Mouse (Mus musculus) heart, embryonic 14.5 days (tissue): ENCODE measurements at regions not wholly inside any gene's neighbourhood (a gene's known extent, or its start where the extent isn't known, plus 50 kb on each side); places are given as distances from the start of the nearest gene placed in this dataset.
"Not testable (repeated sequence)": the region's sequence is repeated elsewhere in the genome, so short reads cannot be mapped to it uniquely, and the experiment has no call there.

Experiments
- ATAC-seq: fragments of 200-750 bp; cut with Nextera tagmentation; 2 replicates; pipeline ENCODE4 v1.8.0; 2017; ENCODE audit warnings: low read depth, moderate TSS enrichment; ENCODE audit not compliant: insufficient number of reproducible peaks, insufficient read depth, low FRiP score
- H3K27ac ChIP-seq, 2 experiments: fragments of 200-500 bp in 1 of 2; fragments of 300-500 bp in 1 of 2; sonication (generic) in 1 of 2; replicated peaks in 1 of 2; 2 replicates each; pipeline ENCODE4 v1.5.1; 2012 to 2014; ENCODE audit warnings: low read depth in 2 of 2, low read length in 2 of 2, control low read depth in 1 of 2, mild to moderate bottlenecking in 1 of 2, mixed read lengths in 1 of 2; ENCODE audit not compliant: control insufficient read depth in 1 of 2, insufficient read depth in 1 of 2
- H3K27me3 ChIP-seq: fragments of 300-500 bp; sonication (generic); 2 replicates; pipeline ENCODE4 v1.6.1; 2014; ENCODE audit warnings: mild to moderate bottlenecking, low read length, control low read depth; ENCODE audit not compliant: control insufficient read depth, insufficient read depth
- H3K36me3 ChIP-seq: fragments of 300-500 bp; sonication (generic); 2 replicates; pipeline ENCODE4 v1.6.1; 2014; ENCODE audit warnings: mild to moderate bottlenecking, control low read depth, low read length, mixed read lengths; ENCODE audit not compliant: control insufficient read depth, insufficient read depth
- H3K4me1 ChIP-seq, 2 experiments: fragments of 200-500 bp in 1 of 2; fragments of 300-500 bp in 1 of 2; sonication (generic) in 1 of 2; 2 replicates each; pipeline ENCODE4 v1.6.1; 2012 to 2014; ENCODE audit warnings: low read length in 2 of 2, control low read depth in 1 of 2, mixed read lengths in 1 of 2; ENCODE audit not compliant: control insufficient read depth in 2 of 2, insufficient read depth in 2 of 2
- H3K4me2 ChIP-seq: fragments of 300-500 bp; sonication (generic); 2 replicates; pipeline ENCODE4 v1.6.1; 2014; ENCODE audit warnings: mild to moderate bottlenecking, low read length
- H3K4me3 ChIP-seq, 2 experiments: fragments of 200-500 bp in 1 of 2; fragments of 300-500 bp in 1 of 2; sonication (generic) in 1 of 2; 2 replicates each; pipeline ENCODE4 v1.5.1; 2012 to 2014; ENCODE audit warnings: low read length in 2 of 2, mild to moderate bottlenecking in 2 of 2, control low read depth in 1 of 2, low read depth in 1 of 2, moderate library complexity in 1 of 2; ENCODE audit not compliant: control insufficient read depth in 1 of 2, insufficient read depth in 1 of 2
- H3K9ac ChIP-seq: fragments of 300-500 bp; sonication (generic); 2 replicates; pipeline ENCODE4 v1.6.1; 2014; ENCODE audit warnings: mild to moderate bottlenecking, low read length
- H3K9me3 ChIP-seq: fragments of 300-500 bp; sonication (generic); 2 replicates; pipeline ENCODE4 v1.6.1; 2016; ENCODE audit warnings: low read length, control low read depth; ENCODE audit not compliant: control insufficient read depth
- WGBS: fragments of 180-500 bp; shearing (Covaris S2); extraction: QIAGEN DNeasy Blood & Tissue Kit; methylation state at CpG from one replicate; pipeline ENCODE4 v1.1.7; 2014; 5-methylcytosine and 5-hydroxymethylcytosine counted together

- Histone ChIP-seq H3K4me1 (peaks cover 0 to 4% of the 10 kb centered on the region in 2 experiments; a peak in 2 of 4 replicates), H3K27ac (0 out of 4 replicates have a peak overlapping the region, but pooled peaks of 1 of the 2 experiments have one; percentile 14), H3K9me3 (no peaks in the 10 kb centered on the region), H3K4me3 (no peak overlapping the region), H3K4me2 (peak overlapping the region; percentile 16; the same call in 1 of the 2 replicates), H3K27me3 (no peaks in the 10 kb centered on the region), H3K9ac (no peak overlapping the region), H3K36me3 (no peaks in the 10 kb centered on the region)
- peak; percentile 43; the same call in 1 of the 2 replicates for ATAC-seq
- 12% methylated on average over 7 of the region's 7 CpGs for WGBS
Measured at GRCm38 (mm10) chr1:4653937-4654336, 153.8 kb upstream of the Gm37988 start.

GRCm38 (mm10) chr1:4655252-4655651 is 152.4 kb upstream of the Gm37988 start:
- Histone ChIP-seq H3K27me3 (no peaks in the 10 kb centered on the region), H3K36me3 (no peaks in the 10 kb centered on the region), H3K27ac (no peak overlapping the region), H3K9ac (no peak overlapping the region), H3K4me2 (no peak overlapping the region), H3K4me3 (no peak overlapping the region), H3K9me3 (no peaks in the 10 kb centered on the region), H3K4me1 (peaks cover 0 to 4% of the 10 kb centered on the region in 2 experiments; a peak in 2 of 4 replicates)
- no peak for ATAC-seq

- no peak overlapping the region for H3K9ac ChIP-seq
- H3K27ac ChIP-seq = no peak overlapping the region
- H3K4me2 ChIP-seq = no peak overlapping the region
- no peaks in the 10 kb centered on the region for H3K9me3 ChIP-seq
- WGBS = 40% methylated on average over 5 of the region's 5 CpGs
- no peak overlapping the region for H3K4me3 ChIP-seq
- H3K36me3 ChIP-seq = no peaks in the 10 kb centered on the region
- ATAC-seq = no peak
- no peaks in the 10 kb centered on the region for H3K27me3 ChIP-seq
- peaks cover 0 to 4% of the 10 kb centered on the region in 2 experiments; a peak in 2 of 4 replicates for H3K4me1 ChIP-seq
Measured at GRCm38 (mm10) chr1:4656883-4657282, 150.8 kb upstream of the Gm37988 start.

- not testable (repeated sequence) for H3K27ac ChIP-seq, H3K9me3 ChIP-seq, H3K36me3 ChIP-seq, H3K4me2 ChIP-seq, H3K4me1 ChIP-seq, H3K4me3 ChIP-seq, H3K27me3 ChIP-seq, ATAC-seq, H3K9ac ChIP-seq
- WGBS = 78% methylated on average over 7 of the region's 7 CpGs
Measured at GRCm38 (mm10) chr1:4660081-4660480, 147.6 kb upstream of the Gm37988 start.

GRCm38 (mm10) chr1:4660616-4661015 is 147.1 kb upstream of the Gm37988 start:
- not testable (repeated sequence) for H3K4me2 ChIP-seq, H3K36me3 ChIP-seq, H3K4me1 ChIP-seq, H3K9me3 ChIP-seq, H3K27ac ChIP-seq, H3K9ac ChIP-seq, ATAC-seq, H3K4me3 ChIP-seq, H3K27me3 ChIP-seq
- 84% methylated on average over 5 of the region's 5 CpGs for WGBS

- 74% methylated on average over 1 of the region's 1 CpGs for WGBS
Measured at GRCm38 (mm10) chr1:4661761-4662160, 145.9 kb upstream of the Gm37988 start.

GRCm38 (mm10) chr1:4669732-4670131 is 138.0 kb upstream of the Gm37988 start:
- 47% methylated on average over 1 of the region's 1 CpGs for WGBS
- Histone ChIP-seq H3K4me2 (no peak overlapping the region), H3K27ac (no peak overlapping the region), H3K9me3 (no peaks in the 10 kb centered on the region), H3K36me3 (no peaks in the 10 kb centered on the region), H3K4me1 (no peaks in the 10 kb centered on the region), H3K27me3 (no peaks in the 10 kb centered on the region), H3K9ac (no peak overlapping the region), H3K4me3 (no peak overlapping the region)
- no peak for ATAC-seq

More at GRCm38 (mm10) chr1:4661761-4662160, 145.9 kb upstream of the Gm37988 start:
- Histone ChIP-seq H3K9ac (no peak overlapping the region), H3K27me3 (no peaks in the 10 kb centered on the region), H3K4me1 (no peaks in the 10 kb centered on the region), H3K9me3 (no peaks in the 10 kb centered on the region), H3K27ac (no peak overlapping the region), H3K36me3 (no peaks in the 10 kb centered on the region), H3K4me2 (no peak overlapping the region), H3K4me3 (no peak overlapping the region)
- ATAC-seq = no peak

GRCm38 (mm10) chr1:4671237-4672019 is 136.3 kb upstream of the Gm37988 start:
- H3K9ac ChIP-seq = no peak overlapping the region
- no peak overlapping the region for H3K27ac ChIP-seq
- ATAC-seq = no peak

More at GRCm38 (mm10) chr1:4671237-4672019, 136.3 kb upstream of the Gm37988 start:
- Histone ChIP-seq H3K4me3 (no peak overlapping the region), H3K4me1 (no peaks in the 10 kb centered on the region), H3K4me2 (no peak overlapping the region), H3K27me3 (no peaks in the 10 kb centered on the region), H3K9me3 (no peaks in the 10 kb centered on the region), H3K36me3 (no peaks in the 10 kb centered on the region)
- 41% methylated on average over 1 of the region's 1 CpGs for WGBS
